Comparison of ENCODE assay signal across 11 mouse cellular contexts in genomic region chr7:4993347-4993998, GRCm38 (mm10). TPM values are rescaled to one million over a fixed set of nuclear protein-coding genes. Genes with fewer than 3 reads are reported as not detected.
DNase-seq lines count a peak whose midpoint lies in the region; ATAC-seq and TF ChIP-seq lines count a peak whose summit lies in the region.
"Had no signal": no experiment of that assay in that cellular context is flagged by ENCODE, and none has a peak within 500 bp of the region (broad histone marks: within the 10 kb centered on the region; RNA-seq: fewer than 3 reads in every experiment).

No protein-coding gene starts in this region.

- no peak for ATAC-seq in heart, embryonic 16.5 days (replicated peaks; ENCODE audit: extremely low read depth, insufficient read depth, low FRiP score)
- no peak for ATAC-seq in forebrain, postnatal 0 days
- ATAC-seq in midbrain, embryonic 14.5 days (ENCODE audit: low FRiP score, low TSS enrichment) = no peak
- ATAC-seq in megakaryocyte-erythroid progenitor cell, adult 5-6 weeks (replicated peaks; ENCODE audit: low FRiP score, low TSS enrichment, poor library complexity, severe bottlenecking) = no peak
- no peak for ATAC-seq in liver, embryonic 12.5 days

- H3K27ac ChIP-seq in heart, embryonic 16.5 days (ENCODE audit: low read length) = no peak overlapping the region
- H3K27ac ChIP-seq in forebrain, postnatal 0 days (ENCODE audit: low read depth, low read length) = no peak overlapping the region
- H3K27ac ChIP-seq in midbrain, embryonic 14.5 days (replicated peaks; ENCODE audit: low read depth, low read length) = no peak overlapping the region
- H3K27ac ChIP-seq in liver, embryonic 12.5 days = no peak overlapping the region

- TF ChIP-seq CTCF in forebrain, postnatal 0 days (IDR thresholded peaks at IDR 0.05; ENCODE audit: low read depth) = no peak

- H3K9me3 ChIP-seq in heart, embryonic 16.5 days (replicated peaks; ENCODE audit: control insufficient read depth, low read length) = 0 out of 2 replicates have a peak, but pooled peaks cover 5% of the 10 kb centered on the region
- no peaks in the 10 kb centered on the region for H3K9me3 ChIP-seq in forebrain, postnatal 0 days (ENCODE audit: low read length)
- H3K9me3 ChIP-seq in midbrain, embryonic 14.5 days (ENCODE audit: control insufficient read depth, low read length) = no peaks in the 10 kb centered on the region
- no peaks in the 10 kb centered on the region for H3K9me3 ChIP-seq in liver, embryonic 12.5 days (replicated peaks)

- peaks cover 12% of the 10 kb centered on the region for H3K27me3 ChIP-seq in heart, embryonic 16.5 days (ENCODE audit: control insufficient read depth, insufficient read depth, low read length)
- no peaks in the 10 kb centered on the region for H3K27me3 ChIP-seq in forebrain, postnatal 0 days (ENCODE audit: insufficient read depth, low read length)
- H3K27me3 ChIP-seq in midbrain, embryonic 14.5 days (ENCODE audit: control insufficient read depth, insufficient read depth, low read length) = no peaks in the 10 kb centered on the region
- peaks cover 63% of the 10 kb centered on the region for H3K27me3 ChIP-seq in liver, embryonic 12.5 days (replicated peaks)

- H3K9ac ChIP-seq in heart, embryonic 16.5 days (ENCODE audit: low read length) = 0 out of 2 replicates have a peak overlapping the region, but pooled peaks have one; percentile 32
- no peak overlapping the region for H3K9ac ChIP-seq in forebrain, postnatal 0 days
- peak overlapping the region; percentile 37; the same call in 1 of the 2 replicates for H3K9ac ChIP-seq in midbrain, embryonic 14.5 days (replicated peaks; ENCODE audit: low read length)
- H3K9ac ChIP-seq in liver, embryonic 12.5 days = no peak overlapping the region

- peak overlapping the region; percentile 39 for H3K4me2 ChIP-seq in heart, embryonic 16.5 days (ENCODE audit: low read depth, low read length)
- H3K4me2 ChIP-seq in forebrain, postnatal 0 days (ENCODE audit: low read depth) = peak overlapping the region; percentile 52; the same call in 1 of the 2 replicates
- H3K4me2 ChIP-seq in midbrain, embryonic 14.5 days (ENCODE audit: low read length) = peak overlapping the region; percentile 94
- no peak overlapping the region for H3K4me2 ChIP-seq in liver, embryonic 12.5 days

- 47% methylated on average over 55 of the region's 55 CpGs for WGBS in heart, embryonic 16.5 days
- WGBS in forebrain, postnatal 0 days = 54% methylated on average over 55 of the region's 55 CpGs
- WGBS in midbrain, embryonic 14.5 days = 43% methylated on average over 54 of the region's 55 CpGs
- 22% methylated on average over 55 of the region's 55 CpGs for WGBS in liver, embryonic 12.5 days (ENCODE audit: insufficient replicate concordance)

- peaks cover 18% of the 10 kb centered on the region for H3K36me3 ChIP-seq in heart, embryonic 16.5 days (ENCODE audit: control insufficient read depth, insufficient read depth)
- peaks cover 20% of the 10 kb centered on the region for H3K36me3 ChIP-seq in forebrain, postnatal 0 days (ENCODE audit: insufficient read depth)
- peaks cover 33% of the 10 kb centered on the region for H3K36me3 ChIP-seq in midbrain, embryonic 14.5 days (ENCODE audit: control insufficient read depth, insufficient read depth, low read length)
- peaks cover 17% of the 10 kb centered on the region for H3K36me3 ChIP-seq in liver, embryonic 12.5 days

- H3K4me1 ChIP-seq in heart, embryonic 16.5 days (ENCODE audit: control insufficient read depth, insufficient read depth, low read length) = peaks cover 14% of the 10 kb centered on the region
- H3K4me1 ChIP-seq in forebrain, postnatal 0 days (ENCODE audit: insufficient read depth) = peaks cover 16% of the 10 kb centered on the region; the same call in 1 of the 2 replicates
- peaks cover 22% of the 10 kb centered on the region for H3K4me1 ChIP-seq in midbrain, embryonic 14.5 days (ENCODE audit: control insufficient read depth, insufficient read depth, low read length)
- no peaks in the 10 kb centered on the region for H3K4me1 ChIP-seq in liver, embryonic 12.5 days

- no peak for DNase-seq in heart, postnatal 14 days
- peak; percentile 35 to 42 for DNase-seq in cerebellum, postnatal 10 days
- no peak for DNase-seq in forebrain, postnatal 0 days
- DNase-seq in midbrain, embryonic 14.5 days = no peak
- no peak for DNase-seq in gastrocnemius, postnatal 14 days
- DNase-seq: heart, adult 18-20 months; retina, postnatal 1 day had no signal

- intact Hi-C loops in heart, postnatal 14 days (cut with DNase I) = no loop called here
- intact Hi-C loops in gastrocnemius, postnatal 14 days (cut with DNase I; ENCODE audit: low total_unique reads) = no loop called here

- peak overlapping the region; percentile 1; the same call in 1 of the 2 replicates for H3K4me3 ChIP-seq in heart, embryonic 16.5 days (ENCODE audit: low read length)
- no peak overlapping the region for H3K4me3 ChIP-seq in forebrain, postnatal 0 days (ENCODE audit: low read depth, low read length)
- peak overlapping the region; percentile 17 for H3K4me3 ChIP-seq in midbrain, embryonic 14.5 days (replicated peaks; ENCODE audit: low read depth, low read length)
- no peak overlapping the region for H3K4me3 ChIP-seq in liver, embryonic 12.5 days

RNA-seq across cellular contexts. Expression of gene Zfp579, which starts 2.5 kb away (rescaled TPM):
- polyA plus RNA-seq in heart, embryonic 16.5 days (2015; fragmentation: Nextera tagmentation; extraction: Ambion mirVana) = 25.8 and 31.3 TPM in 2 replicates
- total RNA-seq in heart, postnatal 14 days (2021) = 10 to 100 TPM; 14.3 to 18.1 TPM
- 34.6 and 34.7 TPM in 2 replicates for total RNA-seq in forebrain, postnatal 0 days (2014; rRNA removed)
- 36.7 and 42.6 TPM in 2 replicates for polyA plus RNA-seq in forebrain, postnatal 0 days (2015; fragmentation: Nextera tagmentation; extraction: Ambion mirVana)
- 69.3 and 76.5 TPM in 2 replicates for polyA plus RNA-seq in midbrain, embryonic 14.5 days (2014; fragmentation: Nextera tagmentation; extraction: Ambion mirVana)
- total RNA-seq in gastrocnemius, postnatal 14 days (2021) = 10 to 100 TPM in 1 of 2 experiments, 1 to 10 TPM in 1; 9.0 to 10.5 TPM
- 12.0 and 32.5 TPM in 2 replicates for total RNA-seq in megakaryocyte-erythroid progenitor cell, adult 5-6 weeks (2014; fragmentation: Nextera tagmentation)
- 0.76 and 2.2 TPM in 2 replicates for total RNA-seq in megakaryocyte-erythroid progenitor cell, adult 5-6 weeks (2017)
- polyA plus RNA-seq in liver, embryonic 12.5 days (2016; fragmentation: Nextera tagmentation; extraction: Ambion mirVana) = 6.4 and 6.9 TPM in 2 replicates

RNA-seq across cellular contexts. Expression of gene Zfp524, which starts 20.7 kb away (rescaled TPM):
- polyA plus RNA-seq in heart, embryonic 16.5 days (2015; fragmentation: Nextera tagmentation; extraction: Ambion mirVana) = 14.1 and 15.1 TPM in 2 replicates
- total RNA-seq in heart, postnatal 14 days (2021) = 1 to 10 TPM; 8.1 to 8.6 TPM
- 4.6 and 6.4 TPM in 2 replicates for total RNA-seq in forebrain, postnatal 0 days (2014; rRNA removed)
- 5.0 and 5.3 TPM in 2 replicates for polyA plus RNA-seq in forebrain, postnatal 0 days (2015; fragmentation: Nextera tagmentation; extraction: Ambion mirVana)
- 8.4 and 9.4 TPM in 2 replicates for polyA plus RNA-seq in midbrain, embryonic 14.5 days (2014; fragmentation: Nextera tagmentation; extraction: Ambion mirVana)
- 1 to 10 TPM; 5.8 to 6.0 TPM for total RNA-seq in gastrocnemius, postnatal 14 days (2021)
- total RNA-seq in megakaryocyte-erythroid progenitor cell, adult 5-6 weeks (2014; fragmentation: Nextera tagmentation) = 16.6 and 19.9 TPM in 2 replicates
- total RNA-seq in megakaryocyte-erythroid progenitor cell, adult 5-6 weeks (2017) = 3.0 and 9.3 TPM in 2 replicates
- 11.5 and 11.7 TPM in 2 replicates for polyA plus RNA-seq in liver, embryonic 12.5 days (2016; fragmentation: Nextera tagmentation; extraction: Ambion mirVana)

RNA-seq across cellular contexts. Expression of gene Fiz1, which starts 21.0 kb away (rescaled TPM):
- 25.6 and 26.2 TPM in 2 replicates for polyA plus RNA-seq in heart, embryonic 16.5 days (2015; fragmentation: Nextera tagmentation; extraction: Ambion mirVana)
- 10 to 100 TPM; 17.0 to 20.2 TPM for total RNA-seq in heart, postnatal 14 days (2021)
- total RNA-seq in forebrain, postnatal 0 days (2014; rRNA removed) = 30.0 and 33.9 TPM in 2 replicates
- polyA plus RNA-seq in forebrain, postnatal 0 days (2015; fragmentation: Nextera tagmentation; extraction: Ambion mirVana) = 26.9 and 28.6 TPM in 2 replicates
- 36.2 and 38.0 TPM in 2 replicates for polyA plus RNA-seq in midbrain, embryonic 14.5 days (2014; fragmentation: Nextera tagmentation; extraction: Ambion mirVana)
- 10 to 100 TPM; 16.3 to 16.5 TPM for total RNA-seq in gastrocnemius, postnatal 14 days (2021)
- 34.8 and 35.7 TPM in 2 replicates for total RNA-seq in megakaryocyte-erythroid progenitor cell, adult 5-6 weeks (2014; fragmentation: Nextera tagmentation)
- total RNA-seq in megakaryocyte-erythroid progenitor cell, adult 5-6 weeks (2017) = 19.8 and 32.7 TPM in 2 replicates
- polyA plus RNA-seq in liver, embryonic 12.5 days (2016; fragmentation: Nextera tagmentation; extraction: Ambion mirVana) = 29.4 TPM in 2 replicates

RNA-seq across cellular contexts. Expression of gene Gm44973, which starts 21.8 kb away (rescaled TPM):
- 0.95 TPM in 1 of 2 replicates, not detected in the other for polyA plus RNA-seq in heart, embryonic 16.5 days (2015; fragmentation: Nextera tagmentation; extraction: Ambion mirVana)
- total RNA-seq in heart, postnatal 14 days (2021) = not detected
- not detected in 2 replicates for total RNA-seq in forebrain, postnatal 0 days (2014; rRNA removed)
- 3.1 TPM in 2 replicates for polyA plus RNA-seq in forebrain, postnatal 0 days (2015; fragmentation: Nextera tagmentation; extraction: Ambion mirVana)
- polyA plus RNA-seq in midbrain, embryonic 14.5 days (2014; fragmentation: Nextera tagmentation; extraction: Ambion mirVana) = 1.3 TPM in 1 of 2 replicates, not detected in the other
- total RNA-seq in gastrocnemius, postnatal 14 days (2021) = not detected
- 2.6 TPM in 1 of 2 replicates, not detected in the other for total RNA-seq in megakaryocyte-erythroid progenitor cell, adult 5-6 weeks (2014; fragmentation: Nextera tagmentation)
- not detected in 2 replicates for total RNA-seq in megakaryocyte-erythroid progenitor cell, adult 5-6 weeks (2017)
- polyA plus RNA-seq in liver, embryonic 12.5 days (2016; fragmentation: Nextera tagmentation; extraction: Ambion mirVana) = 0.62 and 1.0 TPM in 2 replicates
- total RNA-seq: heart, adult 18-20 months; layer of hippocampus, postnatal 25 days had no signal

RNA-seq across cellular contexts. Expression of gene Sbk3, which starts 22.5 kb away (rescaled TPM):
- 0.72 and 0.84 TPM in 2 replicates for polyA plus RNA-seq in heart, embryonic 16.5 days (2015; fragmentation: Nextera tagmentation; extraction: Ambion mirVana)
- total RNA-seq in heart, postnatal 14 days (2021) = 10 to 100 TPM; 14.9 to 37.3 TPM
- 0.23 and 0.76 TPM in 2 replicates for total RNA-seq in forebrain, postnatal 0 days (2014; rRNA removed)
- 0.39 and 0.76 TPM in 2 replicates for polyA plus RNA-seq in forebrain, postnatal 0 days (2015; fragmentation: Nextera tagmentation; extraction: Ambion mirVana)
- polyA plus RNA-seq in midbrain, embryonic 14.5 days (2014; fragmentation: Nextera tagmentation; extraction: Ambion mirVana) = 0.59 and 0.89 TPM in 2 replicates
- total RNA-seq in gastrocnemius, postnatal 14 days (2021) = 1 to 10 TPM in 1 of 2 experiments, under 1 TPM in 1; 0.33 to 1.0 TPM
- total RNA-seq in megakaryocyte-erythroid progenitor cell, adult 5-6 weeks (2014; fragmentation: Nextera tagmentation) = not detected in 2 replicates
- total RNA-seq in megakaryocyte-erythroid progenitor cell, adult 5-6 weeks (2017) = not detected in 2 replicates
- polyA plus RNA-seq in liver, embryonic 12.5 days (2016; fragmentation: Nextera tagmentation; extraction: Ambion mirVana) = not detected in 2 replicates

Comparison
In these comparisons a context has a peak if more than half of its experiments do, and no peak if none do; other contexts are left out.
1. H3K4me3 ChIP-seq: peak in heart, embryonic 16.5 days (single experiment) and midbrain, embryonic 14.5 days (single experiment); none in forebrain, postnatal 0 days (single experiment) and liver, embryonic 12.5 days (single experiment).
2. H3K9ac ChIP-seq: peak in heart, embryonic 16.5 days (single experiment) and midbrain, embryonic 14.5 days (single experiment); none in forebrain, postnatal 0 days (single experiment) and liver, embryonic 12.5 days (single experiment).
3. DNase-seq: peak in cerebellum, postnatal 10 days (2 of 2); none in heart, postnatal 14 days (0 of 2), forebrain, postnatal 0 days (single experiment), midbrain, embryonic 14.5 days (single experiment) and gastrocnemius, postnatal 14 days (single experiment).